Mouse (Mus musculus): Measurements from ENCODE around the gene E330021D16Rik. TPM values are rescaled to one million over a fixed set of nuclear protein-coding genes. Genes with fewer than 3 reads are reported as not detected.

E330021D16Rik gene
- total RNA-seq, 2 experiments from 2014 or later = not detected

- peak; percentile 77 for ATAC-seq (replicated peaks; ENCODE audit: poor library complexity, severe bottlenecking)
Observed at GRCm38 (mm10) chr6:136422084-136422853, 6.9 kb upstream of the E330021D16Rik start.

DNA sequence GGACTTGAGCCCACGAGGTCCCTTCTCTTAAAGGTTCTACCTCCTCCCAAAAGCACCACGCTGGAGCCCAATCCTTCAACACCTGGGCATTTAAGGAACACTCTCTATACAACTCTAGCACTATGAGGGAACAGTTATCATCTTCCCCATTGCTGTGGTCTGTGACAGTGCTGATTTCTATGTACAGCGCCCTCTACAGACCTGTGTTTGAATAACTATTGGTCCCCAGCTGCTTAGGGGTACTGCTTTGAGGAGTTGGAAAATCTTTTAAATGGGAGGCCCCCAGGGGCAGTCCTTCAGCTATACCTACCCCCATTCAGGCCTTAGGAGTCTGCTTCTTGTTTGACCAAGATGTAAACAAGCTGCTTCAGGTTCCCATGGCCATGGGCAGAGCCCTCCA lies 5.7 kb upstream of the E330021D16Rik start:
- peak; percentile 75 for ATAC-seq (replicated peaks; ENCODE audit: poor library complexity, severe bottlenecking)

DNA sequence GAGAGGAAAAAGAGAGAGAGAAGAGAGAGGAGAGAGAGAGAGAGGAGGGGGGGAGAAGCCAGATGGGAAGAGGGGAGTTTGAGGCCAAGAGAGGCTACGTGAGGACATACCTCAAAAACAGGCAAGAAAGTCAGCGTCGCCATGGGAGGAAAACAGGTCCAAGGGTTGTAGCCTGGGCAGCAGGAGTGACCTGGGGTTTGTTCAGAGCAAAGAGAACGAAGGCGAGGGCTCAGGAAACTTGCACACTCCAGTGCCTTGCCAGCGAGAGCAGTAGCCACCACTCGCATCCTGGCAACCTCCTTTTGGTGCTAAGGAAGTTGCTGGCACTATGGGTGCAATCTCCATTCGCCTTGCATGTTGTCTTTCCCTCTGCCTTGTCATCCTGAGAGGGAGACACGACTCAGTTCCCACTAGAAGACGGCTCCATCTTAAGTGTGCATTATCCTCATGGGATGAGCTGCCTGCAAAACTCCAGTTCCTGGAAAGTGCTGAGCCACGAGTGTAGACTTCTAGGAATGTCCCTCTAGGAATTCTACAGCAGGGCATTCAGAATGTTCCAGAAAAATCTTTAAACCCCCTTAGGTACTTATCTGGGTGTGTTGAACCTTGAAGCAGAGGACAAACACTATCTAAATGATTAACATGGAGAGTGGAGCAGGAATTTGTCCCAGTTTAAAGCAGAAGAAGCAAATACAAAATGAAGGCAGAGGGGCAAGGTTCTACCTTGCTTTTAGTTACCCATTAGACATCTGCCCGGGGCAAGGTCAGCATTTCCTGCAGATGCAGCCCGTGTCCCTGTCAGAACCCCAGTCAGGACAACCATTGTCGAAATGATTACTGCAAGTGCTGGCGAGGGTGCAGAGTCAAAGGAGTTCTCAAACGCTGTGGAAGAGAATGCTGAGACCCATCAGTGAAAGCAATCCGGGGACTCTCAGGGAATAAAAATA lies 3.8 kb upstream of the E330021D16Rik start:
- ATAC-seq (replicated peaks; ENCODE audit: poor library complexity, severe bottlenecking) = no peak

- ATAC-seq (replicated peaks; ENCODE audit: poor library complexity, severe bottlenecking) = peak; percentile 23; the same call in 1 of the 2 replicates
Observed at GRCm38 (mm10) chr6:136418333-136418848, 3.0 kb upstream of the E330021D16Rik start.

DNA sequence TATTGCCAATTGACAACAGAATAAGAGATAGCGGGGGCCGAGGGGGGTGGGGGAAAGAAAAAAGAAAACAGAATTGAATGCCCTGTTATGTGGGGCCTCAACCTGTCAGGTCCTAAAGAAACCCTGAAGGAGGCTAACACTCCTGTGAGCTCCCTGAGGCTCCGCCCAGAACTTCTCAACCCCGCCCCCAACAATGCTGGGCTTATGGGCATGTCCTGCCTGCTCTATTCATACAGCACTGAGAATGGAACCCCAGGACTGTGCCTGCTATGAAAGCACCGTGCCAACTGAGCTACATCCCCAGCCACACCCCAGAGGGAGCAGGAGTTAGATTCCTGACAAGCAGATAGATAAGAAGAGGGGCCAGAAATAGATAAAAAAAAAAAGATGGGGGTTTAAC lies 2.5 kb upstream of the E330021D16Rik start:
- no peak for ATAC-seq (replicated peaks; ENCODE audit: poor library complexity, severe bottlenecking)

- ATAC-seq (replicated peaks; ENCODE audit: poor library complexity, severe bottlenecking) = no peak
Observed at GRCm38 (mm10) chr6:136413856-136414362, 1.5 kb downstream of the E330021D16Rik start.

- ATAC-seq (replicated peaks; ENCODE audit: poor library complexity, severe bottlenecking) = no peak
Observed at GRCm38 (mm10) chr6:136407608-136408192, 7.7 kb downstream of the E330021D16Rik start.

DNA sequence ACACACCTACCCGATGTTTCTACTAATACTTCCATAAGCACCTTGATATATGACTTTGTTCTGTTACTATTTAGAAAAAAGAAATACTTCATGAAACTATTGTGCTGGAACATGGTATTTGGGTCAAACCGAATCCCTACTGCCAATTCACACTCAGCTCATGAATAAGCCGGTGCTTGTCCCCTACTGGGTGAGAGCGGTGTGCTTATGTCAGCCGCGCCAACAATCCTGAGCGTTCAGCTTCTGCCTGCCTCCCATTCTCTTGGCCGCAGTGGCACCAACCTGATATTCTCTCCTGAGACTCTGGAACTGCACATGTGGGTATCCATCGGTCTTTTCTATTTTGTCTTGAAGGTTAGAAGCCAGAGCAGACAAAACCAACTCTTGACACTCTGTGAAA lies 18.5 kb downstream of the E330021D16Rik start:
- ATAC-seq (replicated peaks; ENCODE audit: poor library complexity, severe bottlenecking) = no peak

GRCm38 (mm10) chr6:136390262-136390661 lies 25.1 kb downstream of the E330021D16Rik start:
- ATAC-seq (replicated peaks; ENCODE audit: poor library complexity, severe bottlenecking) = no peak

DNA sequence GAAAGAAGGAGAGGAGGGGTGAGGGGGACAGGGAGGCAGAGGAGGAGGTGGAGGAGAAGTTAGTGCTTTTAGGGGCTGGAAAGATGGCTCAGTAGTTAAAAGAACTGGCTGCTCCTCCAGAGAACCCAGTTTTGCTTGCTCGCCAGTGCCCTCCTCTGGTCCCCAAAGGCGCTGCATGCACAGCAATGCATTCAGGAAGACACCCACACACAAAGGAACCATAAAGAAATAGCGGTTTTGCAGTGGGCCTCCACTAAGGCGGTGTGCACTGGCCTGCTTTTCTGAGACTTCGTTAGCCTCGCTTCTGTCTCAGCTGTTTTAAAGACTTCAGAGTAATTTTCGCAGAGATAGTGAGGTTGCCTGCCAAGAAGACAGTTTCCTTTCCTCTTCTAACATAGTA lies 30.1 kb downstream of the E330021D16Rik start:
- ATAC-seq (replicated peaks; ENCODE audit: poor library complexity, severe bottlenecking) = peak; percentile 44; the same call in 1 of the 2 replicates

- no peak for ATAC-seq (replicated peaks; ENCODE audit: poor library complexity, severe bottlenecking)
Observed at GRCm38 (mm10) chr6:136383218-136383617, 32.2 kb downstream of the E330021D16Rik start.

- ATAC-seq (replicated peaks; ENCODE audit: poor library complexity, severe bottlenecking) = no peak; the same call in 1 of the 2 replicates
Observed at GRCm38 (mm10) chr6:136376097-136376496, 39.3 kb downstream of the E330021D16Rik start.

GRCm38 (mm10) chr6:136364430-136365098 lies 50.8 kb downstream of the E330021D16Rik start:
- ATAC-seq (replicated peaks; ENCODE audit: poor library complexity, severe bottlenecking) = no peak

GRCm38 (mm10) chr6:136364008-136364407 lies 51.4 kb downstream of the E330021D16Rik start:
- ATAC-seq (replicated peaks; ENCODE audit: poor library complexity, severe bottlenecking) = no peak

- no peak for ATAC-seq (replicated peaks; ENCODE audit: poor library complexity, severe bottlenecking)
Observed at GRCm38 (mm10) chr6:136363313-136363712, 52.1 kb downstream of the E330021D16Rik start.

- no peak for ATAC-seq (replicated peaks; ENCODE audit: poor library complexity, severe bottlenecking)
Observed at GRCm38 (mm10) chr6:136358471-136358870, 56.9 kb downstream of the E330021D16Rik start.

- ATAC-seq (replicated peaks; ENCODE audit: poor library complexity, severe bottlenecking) = peak; percentile 73; the same call in 1 of the 2 replicates
Observed at GRCm38 (mm10) chr6:136353399-136354184, 61.8 kb downstream of the E330021D16Rik start.
